Mouse (Mus musculus) cortical plate, adult 2 months (tissue): Measurements from ENCODE around the gene Irx1.

ENCODE experiments used
- CTCF ChIP-seq: fragments of 200-500 bp; IDR thresholded peaks from 2 replicates; pipeline ENCODE4 v1.5.1; 2011; ENCODE audit warnings: mild to moderate bottlenecking, control low read depth, low read length; ENCODE audit not compliant: insufficient read depth; ENCODE audit errors: extremely low read depth
- POLR2A ChIP-seq: fragments of 200-500 bp; IDR thresholded peaks from 2 replicates; pipeline ENCODE4 v1.6.1; 2011; ENCODE audit warnings: mild to moderate bottlenecking, low read length, control low read depth; ENCODE audit not compliant: insufficient read depth; ENCODE audit errors: extremely low read depth

DNA sequence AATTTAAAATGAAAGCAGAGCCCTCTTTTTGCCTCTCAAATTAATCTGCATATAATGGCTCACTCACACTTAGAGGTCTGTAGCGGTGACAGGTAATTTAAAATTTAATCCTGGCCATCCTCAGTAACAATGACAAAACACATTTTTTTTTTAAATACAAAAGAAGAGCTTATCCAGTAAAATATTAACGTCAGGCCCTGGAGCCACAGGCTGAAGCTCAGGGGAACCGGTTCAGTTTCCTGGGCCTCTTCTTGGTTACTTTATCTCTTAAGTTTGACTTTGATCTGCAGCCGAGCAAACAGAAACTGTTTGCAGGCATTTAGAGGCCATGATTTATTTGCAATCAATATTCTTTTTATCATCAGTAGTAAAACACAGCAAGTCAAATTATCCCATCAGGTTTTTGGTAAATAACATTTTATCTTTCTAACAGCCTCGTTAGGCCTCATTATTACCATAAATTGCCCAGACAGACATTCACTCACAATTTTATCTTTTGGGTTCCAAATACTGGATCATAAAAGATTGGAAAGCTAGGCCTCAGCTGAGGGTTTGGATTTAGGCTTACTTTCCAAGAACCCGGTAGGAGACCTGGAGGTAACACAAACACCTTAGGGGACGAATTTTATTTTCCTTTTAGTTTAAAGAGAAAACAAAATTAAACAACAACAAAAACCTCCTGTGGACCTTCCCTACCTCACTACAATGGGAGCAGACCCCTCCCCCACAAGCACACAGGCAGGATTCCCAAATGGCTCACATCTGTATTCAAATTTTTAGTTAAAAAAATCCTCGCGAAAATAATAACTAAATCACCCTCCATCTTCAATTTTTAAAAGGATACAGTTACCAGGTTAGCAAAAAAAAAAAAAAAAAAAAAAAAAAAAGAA, 2.4 kb downstream of the Irx1 start:
- TF ChIP-seq POLR2A, result no peak
- no peak for TF ChIP-seq CTCF
